Mouse (Mus musculus) midbrain, embryonic 15.5 days (tissue): ENCODE measurements at regions not wholly inside any gene's neighbourhood (a gene's known extent, or its start where the extent isn't known, plus 50 kb on each side); places are given as distances from the start of the nearest gene placed in this dataset.

Experiments used
- ATAC-seq: fragments of 200-750 bp; cut with Nextera tagmentation; replicated peaks from 2 replicates; pipeline ENCODE4 v1.8.0; 2017; ENCODE audit warnings: moderate TSS enrichment
- H3K27ac ChIP-seq: fragments of 300-500 bp; sonication (generic); 2 replicates; pipeline ENCODE4 v1.5.1; 2015; ENCODE audit warnings: mild to moderate bottlenecking, inconsistent platforms
- H3K27me3 ChIP-seq: fragments of 300-500 bp; sonication (generic); replicated peaks from 2 replicates; pipeline ENCODE4 v1.6.1; 2015; ENCODE audit warnings: inconsistent platforms
- H3K36me3 ChIP-seq: fragments of 300-500 bp; sonication (generic); replicated peaks from 2 replicates; pipeline ENCODE4 v1.6.1; 2015; ENCODE audit warnings: inconsistent platforms
- H3K4me1 ChIP-seq: fragments of 300-500 bp; sonication (generic); 2 replicates; pipeline ENCODE4 v1.6.1; 2015; ENCODE audit warnings: inconsistent platforms
- H3K4me2 ChIP-seq: fragments of 300-500 bp; sonication (generic); 2 replicates; pipeline ENCODE4 v1.6.1; 2015; ENCODE audit warnings: inconsistent platforms, mild to moderate bottlenecking, moderate library complexity
- H3K4me3 ChIP-seq: fragments of 300-500 bp; sonication (generic); 2 replicates; pipeline ENCODE4 v1.5.1; 2015; ENCODE audit warnings: mild to moderate bottlenecking, inconsistent platforms
- H3K9ac ChIP-seq: fragments of 300-500 bp; sonication (generic); 2 replicates; pipeline ENCODE4 v1.6.1; 2015; ENCODE audit warnings: mild to moderate bottlenecking, inconsistent platforms
- H3K9me3 ChIP-seq: fragments of 300-500 bp; sonication (generic); 2 replicates; pipeline ENCODE4 v1.6.1; 2016; ENCODE audit warnings: inconsistent platforms
- WGBS: fragments of 180-500 bp; shearing (Covaris S2); methylation state at CpG from one replicate; pipeline ENCODE4 v1.1.7; 2015; ENCODE audit warnings: mixed read lengths; 5-methylcytosine and 5-hydroxymethylcytosine counted together

DNA sequence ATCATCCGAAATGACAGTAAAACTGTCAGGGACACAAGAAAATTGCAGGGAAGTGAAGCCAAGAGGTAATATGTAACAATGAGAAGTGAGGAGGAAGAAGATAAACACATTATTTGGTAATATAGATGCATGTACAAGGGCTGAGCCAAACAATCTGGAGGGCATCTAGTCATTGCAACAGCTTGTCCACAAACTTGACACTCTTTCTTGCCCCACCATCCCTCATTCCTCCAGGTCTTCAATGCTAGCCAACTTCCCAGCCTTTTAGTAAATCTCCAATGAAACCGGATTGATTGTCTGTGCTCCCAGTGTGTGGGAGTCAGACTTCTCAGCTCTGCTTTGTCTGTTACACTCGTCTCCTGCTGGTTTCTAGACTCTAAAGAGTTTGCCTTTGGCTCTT is 172.3 kb upstream of the Gbe1 start:
- 42% methylated on average over 3 of the region's 3 CpGs for WGBS
- no peak overlapping the region for H3K27ac ChIP-seq
- H3K9me3 ChIP-seq, result no peaks in the 10 kb centered on the region
- H3K4me1 ChIP-seq, result no peaks in the 10 kb centered on the region
- ATAC-seq, result no peak
- H3K27me3 ChIP-seq, result no peaks in the 10 kb centered on the region
- H3K36me3 ChIP-seq, result no peaks in the 10 kb centered on the region
- no peak overlapping the region for H3K9ac ChIP-seq
- H3K4me3 ChIP-seq, result no peak overlapping the region
- no peak overlapping the region for H3K4me2 ChIP-seq

DNA sequence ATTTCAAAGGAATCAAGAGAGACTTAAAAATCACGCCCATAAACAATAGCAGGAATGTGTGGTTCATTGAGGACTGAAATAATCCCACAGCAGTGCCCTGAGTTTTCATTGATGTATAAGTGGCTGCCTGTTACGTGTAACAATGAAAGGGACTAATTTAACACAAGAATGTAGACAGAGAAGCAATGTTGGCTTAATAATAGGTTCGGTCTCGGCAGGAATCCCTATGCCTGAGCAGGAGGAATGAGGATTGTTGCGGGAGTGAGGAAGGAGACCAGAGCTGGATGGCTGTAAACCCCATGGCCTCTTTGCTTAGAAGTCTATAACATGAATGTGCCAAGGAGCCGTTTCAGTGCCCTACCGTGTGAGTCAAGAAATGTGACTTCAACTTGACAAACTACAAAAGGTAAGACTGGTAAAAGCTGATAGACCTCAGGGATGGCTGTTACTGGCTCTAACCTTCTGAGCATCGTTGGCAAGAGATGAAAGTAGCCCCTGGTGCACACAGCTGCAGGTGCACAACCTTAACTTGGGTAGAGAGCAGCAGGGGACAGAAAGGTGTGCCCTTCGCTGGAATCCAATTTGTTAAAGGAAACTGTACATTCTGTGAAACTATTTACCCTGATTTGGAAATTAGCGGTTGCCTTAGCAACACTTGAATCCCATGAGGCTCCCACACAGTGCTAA is 165.9 kb upstream of the Gbe1 start:
- Histone ChIP-seq H3K9ac (no peak overlapping the region), H3K4me2 (no peak overlapping the region), H3K36me3 (no peaks in the 10 kb centered on the region), H3K4me3 (no peak overlapping the region), H3K27ac (no peak overlapping the region), H3K27me3 (no peaks in the 10 kb centered on the region), H3K4me1 (no peaks in the 10 kb centered on the region), H3K9me3 (no peaks in the 10 kb centered on the region)
- ATAC-seq, result peak; percentile 33; the same call in 1 of the 2 replicates
- WGBS, result 32% methylated on average over 10 of the region's 10 CpGs

DNA sequence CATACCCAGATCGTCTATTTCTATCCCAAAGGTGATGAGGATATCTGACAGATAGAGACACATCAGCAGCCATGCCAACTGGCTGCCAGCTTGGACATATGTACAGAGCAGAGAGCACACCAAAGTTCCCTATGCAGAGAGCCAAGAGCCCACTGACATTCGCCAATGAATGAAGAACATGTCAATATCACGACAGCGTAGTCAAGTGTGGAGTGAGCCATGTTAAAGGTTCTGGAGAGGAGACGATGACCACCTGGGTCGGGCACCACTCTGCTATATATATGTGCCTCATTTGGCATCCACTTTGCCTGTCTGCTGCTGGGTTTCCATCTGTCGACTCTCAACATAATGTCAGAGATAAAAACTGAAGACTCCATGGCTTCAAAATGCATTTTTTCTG is 159.2 kb upstream of the Gbe1 start:
- Histone ChIP-seq H3K36me3 (no peaks in the 10 kb centered on the region), H3K4me1 (no peaks in the 10 kb centered on the region), H3K27ac (no peak overlapping the region), H3K9me3 (no peaks in the 10 kb centered on the region), H3K9ac (no peak overlapping the region), H3K27me3 (no peaks in the 10 kb centered on the region), H3K4me2 (no peak overlapping the region), H3K4me3 (no peak overlapping the region)
- no peak for ATAC-seq
- 92% methylated on average over 7 of the region's 7 CpGs for WGBS

DNA sequence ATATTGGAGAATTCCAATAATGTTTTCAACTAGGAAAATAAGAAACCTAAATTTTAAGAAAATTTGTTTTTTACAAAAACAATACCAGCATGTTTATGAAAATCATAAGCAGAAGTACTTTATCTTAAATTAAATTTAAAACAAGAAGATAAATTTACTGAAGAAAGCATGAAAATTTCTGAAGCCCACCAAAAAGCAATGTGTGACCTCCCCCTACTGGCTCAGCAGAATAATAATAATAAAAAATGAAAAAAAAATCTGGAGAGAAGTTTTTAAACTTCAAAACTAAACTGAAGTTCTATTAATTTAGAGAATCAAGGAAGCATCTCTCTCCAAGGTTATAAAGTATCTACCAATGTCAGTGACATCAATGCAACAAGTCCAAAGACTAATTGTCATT is 153.2 kb upstream of the Gbe1 start:
- Histone ChIP-seq H3K4me1 (no peaks in the 10 kb centered on the region), H3K4me3 (no peak overlapping the region), H3K27me3 (no peaks in the 10 kb centered on the region), H3K9me3 (no peaks in the 10 kb centered on the region), H3K9ac (no peak overlapping the region), H3K36me3 (no peaks in the 10 kb centered on the region), H3K4me2 (no peak overlapping the region), H3K27ac (no peak overlapping the region)
- no peak for ATAC-seq

DNA sequence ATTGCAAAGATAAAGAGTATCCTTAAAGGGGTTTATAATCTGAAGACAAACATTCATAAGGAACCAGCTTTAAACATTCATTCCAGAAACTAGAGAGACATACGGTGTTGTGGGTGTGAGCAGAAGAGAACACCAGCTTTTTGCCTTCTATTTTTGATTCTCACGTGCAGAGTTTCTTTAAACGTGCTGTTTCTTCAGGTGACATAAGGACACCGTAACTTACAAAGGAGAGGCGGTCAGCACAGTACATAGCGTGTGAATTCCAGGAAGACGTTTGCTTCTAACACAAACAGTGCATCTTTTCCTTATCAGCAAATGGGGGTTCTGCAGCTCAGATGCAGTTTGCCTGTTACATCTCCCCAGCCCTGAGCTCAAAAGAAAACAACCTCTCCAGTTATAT is 138.6 kb upstream of the Gbe1 start:
- no peaks in the 10 kb centered on the region for H3K9me3 ChIP-seq
- no peak overlapping the region for H3K27ac ChIP-seq
- H3K4me3 ChIP-seq, result no peak overlapping the region
- no peaks in the 10 kb centered on the region for H3K36me3 ChIP-seq
- no peak for ATAC-seq
- H3K4me1 ChIP-seq, result no peaks in the 10 kb centered on the region
- WGBS, result 77% methylated on average over 7 of the region's 7 CpGs
- no peaks in the 10 kb centered on the region for H3K27me3 ChIP-seq
- no peak overlapping the region for H3K4me2 ChIP-seq
- no peak overlapping the region for H3K9ac ChIP-seq

DNA sequence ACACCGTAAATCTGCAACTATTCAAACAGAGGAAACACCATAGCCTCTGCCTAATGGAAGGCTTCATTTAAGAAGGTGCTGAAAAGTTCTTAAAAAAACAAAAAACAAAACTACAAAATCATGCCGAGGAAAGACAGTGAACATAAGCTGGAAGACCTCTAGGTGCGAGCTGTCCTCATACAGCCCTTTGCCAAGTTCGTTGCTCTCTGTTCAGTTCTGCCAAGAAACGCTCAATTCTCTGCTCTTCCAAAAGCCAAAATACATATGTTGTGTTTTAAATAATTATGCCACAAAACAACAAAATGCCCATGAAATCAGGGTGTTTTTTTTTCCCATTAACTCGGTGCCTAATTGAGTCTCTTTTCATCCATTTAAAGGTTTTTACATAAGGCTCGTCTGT is 134.8 kb upstream of the Gbe1 start:
- H3K4me3 ChIP-seq, result no peak overlapping the region
- no peak overlapping the region for H3K4me2 ChIP-seq
- no peaks in the 10 kb centered on the region for H3K27me3 ChIP-seq
- H3K27ac ChIP-seq, result no peak overlapping the region
- H3K9me3 ChIP-seq, result no peaks in the 10 kb centered on the region
- H3K9ac ChIP-seq, result no peak overlapping the region
- no peak for ATAC-seq
- H3K36me3 ChIP-seq, result no peaks in the 10 kb centered on the region
- H3K4me1 ChIP-seq, result no peaks in the 10 kb centered on the region
- WGBS, result 84% methylated on average over 7 of the region's 7 CpGs

DNA sequence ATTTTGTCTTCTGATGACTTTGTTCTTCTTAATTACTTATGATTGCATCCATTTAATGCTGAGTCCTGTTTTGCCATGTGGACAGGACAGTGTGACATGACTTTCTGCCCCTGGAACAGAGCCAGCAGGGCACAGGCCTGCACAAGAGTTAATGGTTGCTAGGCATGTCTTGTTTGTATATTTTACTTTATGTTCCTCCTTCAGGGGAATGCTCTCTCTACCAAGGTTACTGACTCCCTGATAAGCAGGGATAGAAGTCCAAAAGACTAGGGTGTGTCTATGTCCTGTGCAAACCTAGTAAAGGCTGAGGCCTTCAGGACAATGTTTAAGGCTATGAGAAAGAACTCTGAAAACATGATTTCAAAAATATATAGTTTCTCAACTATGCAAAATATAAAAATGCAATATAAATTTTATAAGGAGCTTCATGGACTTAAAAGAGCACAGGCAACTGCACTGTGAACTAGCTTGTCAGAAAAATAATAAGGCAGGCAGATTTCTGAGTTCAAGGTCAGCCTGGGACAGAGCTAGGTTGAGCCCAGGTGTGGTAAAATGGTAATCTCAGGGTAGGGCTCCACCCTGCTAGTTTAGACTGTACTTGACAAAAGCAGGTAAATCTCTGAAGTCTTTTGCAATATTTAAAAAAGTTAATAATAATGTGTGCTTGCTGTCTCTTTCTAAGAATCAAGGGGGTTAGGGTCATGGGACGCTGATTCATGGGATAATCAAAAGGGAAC is 99.7 kb upstream of the Gbe1 start:
- Histone ChIP-seq H3K4me3 (no peak overlapping the region), H3K9ac (no peak overlapping the region), H3K4me2 (no peak overlapping the region), H3K9me3 (peaks cover 3% of the 10 kb centered on the region; the same call in 1 of the 2 replicates), H3K36me3 (no peaks in the 10 kb centered on the region), H3K27ac (no peak overlapping the region), H3K4me1 (no peaks in the 10 kb centered on the region), H3K27me3 (no peaks in the 10 kb centered on the region)
- WGBS, result 51% methylated on average over 1 of the region's 1 CpGs
- ATAC-seq, result no peak

DNA sequence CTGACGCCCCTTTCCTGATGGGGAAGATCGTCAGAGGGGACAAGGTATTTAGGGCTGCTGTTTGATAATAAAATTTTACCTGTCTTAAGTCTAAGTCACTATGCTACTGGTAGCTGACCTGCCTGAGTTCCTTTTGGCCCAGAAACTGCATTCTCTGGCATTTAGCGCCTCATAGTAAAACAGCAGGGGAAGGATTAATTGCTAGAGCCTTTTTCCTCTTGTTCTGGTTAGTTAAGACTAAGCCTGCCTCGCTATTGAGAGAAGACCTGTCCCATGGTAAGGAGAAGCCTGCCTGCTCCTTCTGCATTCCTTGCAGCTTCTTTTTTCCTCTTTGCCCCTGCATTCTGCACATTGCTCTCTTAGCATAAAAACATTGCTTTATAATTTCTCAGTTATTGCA is 98.9 kb upstream of the Gbe1 start:
- H3K9ac ChIP-seq, result no peak overlapping the region
- ATAC-seq, result no peak
- no peaks in the 10 kb centered on the region for H3K27me3 ChIP-seq
- no peaks in the 10 kb centered on the region for H3K4me1 ChIP-seq
- 15% methylated on average over 4 of the region's 4 CpGs for WGBS
- H3K9me3 ChIP-seq, result peaks cover 3% of the 10 kb centered on the region; the same call in 1 of the 2 replicates
- H3K27ac ChIP-seq, result no peak overlapping the region
- H3K4me3 ChIP-seq, result no peak overlapping the region
- no peaks in the 10 kb centered on the region for H3K36me3 ChIP-seq
- no peak overlapping the region for H3K4me2 ChIP-seq

DNA sequence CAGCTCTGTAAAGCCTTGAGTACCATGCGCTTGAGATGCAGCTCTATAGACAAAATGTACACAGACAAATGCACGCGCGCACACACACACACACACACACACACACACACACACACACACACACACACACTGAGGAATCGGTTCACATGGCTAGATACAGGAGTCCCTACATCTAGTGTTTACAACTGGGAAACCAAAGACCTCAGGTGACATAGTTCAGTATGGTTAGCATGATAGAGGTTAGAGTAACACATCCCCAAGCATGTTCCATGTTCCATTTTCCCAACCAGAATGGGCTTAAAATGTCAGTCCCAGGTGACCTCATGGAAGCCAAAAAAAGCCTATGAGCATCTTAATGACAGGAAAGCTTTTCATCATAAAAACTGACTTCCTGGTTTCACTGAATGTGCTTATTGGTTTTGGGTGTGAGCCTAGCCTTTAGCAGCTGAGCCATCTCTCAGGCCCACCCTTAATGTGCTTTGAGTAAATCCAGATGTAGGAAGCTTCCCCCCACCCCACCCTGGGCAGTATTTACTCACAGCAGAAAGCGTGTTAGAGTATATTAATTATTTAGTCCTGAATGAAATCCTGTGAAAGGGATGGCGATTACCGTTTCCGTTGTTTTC is 86.0 kb upstream of the Gbe1 start:
- Histone ChIP-seq H3K4me2 (no peak overlapping the region), H3K27ac (no peak overlapping the region), H3K4me1 (peaks cover 3% of the 10 kb centered on the region; the same call in 1 of the 2 replicates), H3K4me3 (no peak overlapping the region), H3K27me3 (no peaks in the 10 kb centered on the region), H3K36me3 (no peaks in the 10 kb centered on the region), H3K9me3 (no peaks in the 10 kb centered on the region), H3K9ac (no peak overlapping the region)
- WGBS, result 87% methylated on average over 9 of the region's 9 CpGs
- no peak for ATAC-seq

DNA sequence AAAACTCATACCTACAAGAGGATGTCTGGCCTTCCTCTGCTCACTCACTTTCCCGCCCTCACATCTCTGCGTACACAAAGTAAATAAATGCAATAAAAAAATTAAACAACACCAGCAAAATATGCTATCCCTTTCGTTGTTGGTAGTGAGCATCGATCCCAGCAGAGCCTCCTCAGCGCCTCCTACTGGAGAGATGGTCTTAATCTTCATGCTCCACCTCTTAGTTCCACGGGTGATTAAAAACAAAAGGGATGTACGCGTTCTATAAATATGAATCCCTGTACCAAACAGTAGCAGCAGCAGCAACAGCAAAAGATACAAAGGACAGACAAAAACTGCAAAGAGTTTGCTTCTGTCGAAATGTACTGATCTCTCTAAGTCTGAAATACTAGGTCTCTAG is 81.0 kb upstream of the Gbe1 start:
- no peak for ATAC-seq
- no peaks in the 10 kb centered on the region for H3K27me3 ChIP-seq
- H3K9me3 ChIP-seq, result no peaks in the 10 kb centered on the region
- H3K4me3 ChIP-seq, result no peak overlapping the region
- 86% methylated on average over 9 of the region's 9 CpGs for WGBS
- no peak overlapping the region for H3K27ac ChIP-seq
- H3K4me1 ChIP-seq, result peaks cover 3% of the 10 kb centered on the region; the same call in 1 of the 2 replicates
- no peak overlapping the region for H3K9ac ChIP-seq
- H3K36me3 ChIP-seq, result no peaks in the 10 kb centered on the region
- H3K4me2 ChIP-seq, result no peak overlapping the region

DNA sequence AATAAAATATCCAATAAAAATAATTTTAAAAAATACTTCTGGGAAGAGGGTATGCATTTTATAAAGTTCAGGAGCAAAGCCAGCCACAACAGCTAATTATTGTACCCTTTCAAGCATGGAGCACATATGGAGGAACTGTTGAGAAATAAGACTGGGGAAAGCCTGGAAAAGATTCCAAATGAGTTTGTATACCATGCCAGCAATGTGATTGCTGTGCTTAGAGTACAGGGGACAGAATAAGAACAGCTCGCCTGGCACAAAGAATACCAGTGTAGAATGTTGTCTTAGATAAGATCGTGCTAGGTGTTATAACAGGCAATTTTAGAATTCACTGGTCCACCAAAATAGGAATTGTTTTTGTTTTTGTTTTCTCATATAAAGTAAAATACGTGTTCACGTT is 78.6 kb upstream of the Gbe1 start:
- WGBS, result 91% methylated on average over 4 of the region's 4 CpGs
- Histone ChIP-seq H3K9ac (no peak overlapping the region), H3K27ac (no peak overlapping the region), H3K4me2 (no peak overlapping the region), H3K4me1 (no peaks in the 10 kb centered on the region), H3K27me3 (no peaks in the 10 kb centered on the region), H3K4me3 (no peak overlapping the region), H3K9me3 (no peaks in the 10 kb centered on the region), H3K36me3 (no peaks in the 10 kb centered on the region)
- ATAC-seq, result no peak

DNA sequence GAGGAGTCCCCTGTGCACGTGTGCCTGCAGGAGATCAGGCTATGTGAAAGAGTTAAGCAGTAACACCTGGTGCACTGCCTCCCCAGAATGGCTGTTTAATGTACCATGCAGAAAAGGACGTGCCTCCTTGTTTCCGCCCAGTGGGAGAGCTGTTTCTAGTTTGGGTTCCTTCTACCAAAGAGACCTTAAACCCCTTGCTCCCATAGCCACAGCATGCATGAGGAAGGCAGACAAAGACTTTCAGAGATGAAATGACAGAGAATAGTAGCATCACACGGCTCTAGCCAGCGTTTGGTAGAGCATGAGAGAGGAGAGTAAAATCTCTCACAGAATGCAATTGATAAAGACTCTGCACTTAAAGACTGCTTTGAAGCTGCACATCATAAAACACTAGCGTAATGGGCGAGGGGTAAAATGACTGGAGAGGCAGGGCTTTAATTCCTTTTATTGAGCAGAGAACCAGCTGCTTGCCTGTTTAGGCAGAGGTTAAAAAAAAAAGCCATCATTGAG is 74.3 kb upstream of the Gbe1 start:
- Histone ChIP-seq H3K4me2 (no peak overlapping the region), H3K27me3 (no peaks in the 10 kb centered on the region), H3K36me3 (no peaks in the 10 kb centered on the region), H3K9ac (no peak overlapping the region), H3K4me3 (no peak overlapping the region), H3K4me1 (no peaks in the 10 kb centered on the region), H3K27ac (no peak overlapping the region), H3K9me3 (no peaks in the 10 kb centered on the region)
- ATAC-seq, result peak; percentile 70
- WGBS, result 19% methylated on average over 7 of the region's 7 CpGs
